Mouse (Mus musculus) kidney, adult 18-20 months (tissue): Measurements from ENCODE around the gene Cers6.
A peak's percentile ranks its signal among the peaks of the same experiment; 100 is the strongest.

Source experiments
- DNase-seq: peaks from one replicate; pipeline ENCODE4 v3.0.0; 2021

Gene Cers6

DNA sequence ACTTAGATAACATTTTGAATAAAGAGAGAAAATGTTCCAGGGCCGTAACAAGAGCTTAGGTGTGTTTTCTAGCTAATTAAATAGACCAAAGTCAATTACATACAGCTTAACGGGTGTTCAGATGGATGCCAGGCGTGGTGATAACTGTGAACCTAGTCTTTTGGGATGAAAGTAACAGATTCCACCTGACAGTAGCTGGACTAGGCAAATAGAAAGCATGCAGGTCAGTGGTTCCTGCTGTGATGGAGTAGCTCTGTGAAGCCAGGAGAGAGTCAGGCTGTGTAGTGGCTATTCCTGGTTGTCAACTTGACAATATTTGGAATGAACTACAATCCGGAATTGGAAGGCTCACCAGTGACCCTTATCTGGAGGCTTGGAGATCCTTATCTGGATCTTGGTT is 56.3 kb downstream of the Cers6 start:
- no peak for DNase-seq

DNA sequence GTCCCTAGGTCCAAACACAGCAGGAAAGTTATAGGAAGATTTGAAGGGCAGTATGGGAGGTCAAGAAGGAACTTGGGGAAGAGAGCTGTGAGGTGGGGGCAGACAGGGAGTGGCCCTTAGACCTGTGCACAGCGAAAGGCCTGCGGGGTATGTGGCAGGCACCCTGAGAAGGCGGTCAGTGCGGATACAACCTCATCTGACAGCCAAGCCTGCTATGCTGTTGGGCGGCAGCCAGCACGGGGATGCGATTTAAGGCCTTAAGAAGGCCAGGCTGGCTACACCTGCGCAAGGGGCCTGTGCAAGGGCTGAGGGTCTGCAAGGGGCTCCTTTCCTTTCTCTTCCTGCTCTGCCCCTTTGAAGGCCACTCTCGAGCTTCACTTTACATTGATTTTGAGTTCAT is 63.1 kb downstream of the Cers6 start:
- no peak for DNase-seq

DNA sequence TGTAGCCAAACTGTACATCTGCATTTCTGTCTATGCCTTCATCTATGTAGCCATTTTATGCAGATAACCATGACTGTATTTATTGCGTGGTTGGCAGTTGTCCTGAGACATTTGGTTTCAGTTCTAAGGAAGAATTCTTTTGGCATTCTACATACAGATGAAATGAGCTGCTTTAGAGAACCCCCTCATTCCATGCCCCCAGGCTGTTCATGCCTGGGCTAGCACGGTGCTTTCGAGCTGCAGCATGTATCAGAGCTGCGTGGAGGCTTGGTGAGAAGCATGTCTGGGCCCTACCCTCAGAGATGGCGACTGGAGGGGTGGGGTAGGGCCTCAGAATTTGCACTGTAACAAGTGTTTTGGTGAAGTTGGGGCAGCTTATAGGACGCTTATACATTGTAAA is 64.3 kb downstream of the Cers6 start:
- no peak for DNase-seq

DNA sequence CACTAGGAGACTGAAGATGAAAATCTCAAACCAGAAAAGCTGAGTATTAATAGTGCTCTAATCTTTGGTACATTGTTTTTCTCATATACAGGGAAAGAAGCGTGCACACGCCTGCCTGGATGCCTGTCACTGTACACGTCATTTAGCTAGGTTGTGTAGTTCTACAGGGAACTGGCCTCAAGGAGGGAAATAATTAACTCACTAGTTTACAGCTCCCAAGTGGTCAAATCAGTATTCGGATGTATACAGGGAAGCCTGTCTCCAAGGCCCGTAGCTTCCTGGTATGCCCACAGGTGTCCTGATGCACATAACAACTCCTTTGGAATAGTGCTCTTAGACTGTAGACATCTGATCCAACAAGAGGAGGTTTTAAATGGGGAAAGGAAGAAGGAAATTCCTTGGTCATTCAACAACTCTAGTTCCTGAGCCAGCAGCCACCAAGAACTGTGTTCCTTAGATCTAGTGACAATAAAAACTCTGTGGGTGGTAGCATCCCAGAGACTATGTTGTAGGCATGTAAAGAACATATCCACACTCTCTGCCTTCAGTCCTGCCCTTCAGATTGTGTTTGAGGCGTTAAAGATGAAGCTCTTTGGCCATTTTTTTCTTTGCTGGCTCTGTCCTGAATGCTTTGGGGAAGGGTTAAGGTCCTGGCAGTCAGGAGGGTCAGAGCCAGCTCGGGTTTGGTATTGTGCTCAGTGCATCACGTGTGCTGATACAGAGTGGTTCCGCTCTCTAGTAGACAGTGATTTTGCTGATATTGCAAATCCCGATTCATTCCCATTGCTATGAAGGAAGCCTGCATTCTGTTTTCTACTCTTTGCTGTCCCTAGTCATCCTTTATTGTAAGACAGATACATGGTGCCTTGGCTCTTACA is 65.9 kb downstream of the Cers6 start:
- no peak for DNase-seq

DNA sequence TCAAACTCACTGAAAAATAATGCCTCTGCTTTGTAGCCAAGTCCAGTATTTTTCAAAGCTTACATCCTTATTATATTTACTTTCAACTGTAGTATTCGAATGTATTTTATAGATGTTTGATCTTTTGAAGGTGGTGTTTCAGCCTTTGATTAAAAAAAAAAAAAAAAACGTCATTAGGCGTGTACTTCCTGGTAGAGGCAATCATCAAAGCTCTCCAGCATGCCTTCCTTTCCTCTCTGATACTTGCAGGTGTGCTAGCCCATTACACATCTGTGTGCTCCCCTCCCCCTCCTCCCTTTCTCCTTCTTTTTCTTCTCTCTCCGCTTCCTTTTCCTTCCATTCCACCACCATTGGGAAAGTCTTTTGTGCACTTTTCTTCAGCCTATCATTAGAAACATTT is 71.0 kb downstream of the Cers6 start:
- no peak for DNase-seq

DNA sequence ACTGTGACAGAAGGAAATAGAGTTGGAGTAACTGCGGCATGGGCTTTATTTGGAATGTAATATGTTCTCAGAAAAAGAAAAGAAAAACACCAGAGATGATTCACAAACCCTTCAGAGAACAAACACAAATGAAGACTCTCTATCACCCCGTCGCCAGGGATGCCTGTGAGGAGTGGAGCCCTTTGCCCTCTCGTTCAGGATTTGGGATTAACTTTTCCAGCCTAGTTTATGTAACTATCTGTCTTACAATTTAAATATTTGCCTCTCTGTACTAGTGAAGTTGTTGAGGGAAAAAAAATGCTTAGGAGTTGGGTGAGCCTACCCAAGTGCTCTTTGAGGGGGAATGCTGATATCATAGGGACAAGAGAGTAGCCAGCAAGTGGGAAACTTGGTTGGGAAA is 71.4 kb downstream of the Cers6 start:
- DNase-seq = no peak

DNA sequence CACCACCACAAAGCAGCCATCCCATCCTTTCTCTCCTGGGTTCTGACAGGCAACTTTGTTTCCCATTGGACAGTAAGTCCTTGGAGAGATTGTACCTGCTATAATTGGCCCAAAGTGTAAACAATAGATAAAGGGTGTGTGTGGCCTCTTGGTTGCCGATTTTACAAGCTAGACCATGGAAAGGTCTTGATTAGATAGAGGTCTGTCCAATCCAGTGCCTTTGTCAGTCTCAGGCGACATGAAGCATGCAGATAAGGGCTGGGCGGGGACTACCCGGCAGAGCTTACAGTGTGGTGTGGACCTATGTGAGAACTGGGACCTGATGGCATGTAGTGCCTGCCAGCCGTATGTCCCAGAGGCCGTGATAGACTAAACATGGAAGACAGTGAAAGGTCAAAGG is 73.4 kb downstream of the Cers6 start:
- DNase-seq = no peak

DNA sequence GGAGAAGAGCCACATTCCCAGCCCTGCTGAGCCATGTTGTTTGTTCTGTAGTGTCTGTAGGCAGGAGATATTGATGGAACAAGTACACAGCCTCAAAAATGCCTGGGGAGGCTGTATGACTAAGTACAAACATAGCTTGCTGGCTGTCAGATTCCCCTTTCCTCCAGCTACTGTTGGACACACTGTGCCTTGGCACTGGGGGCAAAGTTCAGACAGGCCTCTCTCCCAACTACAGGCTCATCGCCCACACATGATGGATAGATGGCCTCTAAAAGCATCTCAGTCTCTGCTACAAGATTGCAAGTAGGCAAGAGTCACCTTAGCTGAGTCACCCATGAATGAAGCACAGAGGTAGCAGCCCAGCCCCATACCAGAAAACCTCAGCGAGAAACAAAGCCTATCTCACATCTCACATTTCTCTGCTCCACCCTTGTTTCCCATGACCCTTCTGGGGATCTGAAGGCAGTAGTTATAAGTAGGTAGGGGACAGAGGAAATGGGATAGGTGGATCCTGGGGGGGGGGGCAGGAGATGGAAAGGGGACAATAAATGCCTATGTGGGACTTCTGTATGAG is 74.6 kb downstream of the Cers6 start:
- peak; percentile 47 for DNase-seq

DNA sequence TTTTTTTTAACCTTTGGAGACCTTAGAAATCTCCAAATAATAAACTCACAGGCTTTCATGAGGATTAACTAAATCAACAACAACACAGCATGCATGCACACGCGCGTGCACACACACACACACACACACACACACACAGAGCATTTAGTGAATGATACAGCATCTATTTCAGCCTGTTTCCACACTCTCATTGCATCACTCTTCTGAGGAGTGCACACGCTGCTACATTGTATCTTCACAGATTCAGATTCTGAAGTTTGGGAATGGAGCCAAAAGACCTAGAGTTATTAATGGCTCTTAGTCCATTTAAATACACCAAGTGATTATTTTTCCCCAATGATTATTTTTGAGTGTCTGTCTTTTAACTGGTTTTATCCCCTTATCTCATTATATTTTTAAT is 75.5 kb downstream of the Cers6 start:
- DNase-seq = no peak

DNA sequence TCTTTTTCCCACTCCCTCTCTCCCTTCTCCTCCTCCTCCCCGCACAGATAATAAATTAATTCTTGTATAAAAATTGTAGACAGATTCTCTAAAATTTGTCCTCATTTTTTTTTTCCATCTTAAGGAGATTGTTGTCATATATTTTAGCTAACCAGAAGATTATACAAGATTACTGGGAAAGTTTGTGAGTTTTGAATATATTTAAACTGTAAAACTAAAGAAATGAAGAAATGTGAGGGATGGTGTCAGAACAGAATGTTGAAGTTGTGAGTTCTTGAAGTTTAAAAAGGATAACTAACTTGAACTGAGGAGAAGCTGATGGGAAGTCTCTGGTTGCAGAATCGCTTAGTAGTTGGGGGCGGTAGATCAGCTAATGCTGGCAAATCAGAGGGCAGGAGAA is 76.6 kb downstream of the Cers6 start:
- DNase-seq = no peak

DNA sequence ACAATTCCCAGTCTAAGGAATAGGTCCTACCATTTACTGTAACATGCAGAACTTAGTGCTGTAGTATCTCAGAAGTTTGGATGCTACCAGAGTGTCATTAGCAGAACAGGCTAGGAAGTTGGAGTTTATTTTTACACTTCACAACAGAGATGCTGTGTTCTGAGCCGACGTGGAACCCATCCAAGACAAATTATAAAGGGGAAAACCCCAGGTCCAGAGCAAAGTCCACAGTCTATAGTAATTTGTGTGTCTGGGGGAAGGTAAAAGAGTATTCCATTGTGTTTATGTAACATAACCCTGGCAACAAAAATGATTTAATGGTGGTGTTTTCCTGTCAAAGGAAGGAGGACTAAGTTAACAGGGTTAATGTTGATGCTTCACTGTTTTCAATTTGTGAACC is 83.7 kb downstream of the Cers6 start:
- peak; percentile 48 for DNase-seq

DNA sequence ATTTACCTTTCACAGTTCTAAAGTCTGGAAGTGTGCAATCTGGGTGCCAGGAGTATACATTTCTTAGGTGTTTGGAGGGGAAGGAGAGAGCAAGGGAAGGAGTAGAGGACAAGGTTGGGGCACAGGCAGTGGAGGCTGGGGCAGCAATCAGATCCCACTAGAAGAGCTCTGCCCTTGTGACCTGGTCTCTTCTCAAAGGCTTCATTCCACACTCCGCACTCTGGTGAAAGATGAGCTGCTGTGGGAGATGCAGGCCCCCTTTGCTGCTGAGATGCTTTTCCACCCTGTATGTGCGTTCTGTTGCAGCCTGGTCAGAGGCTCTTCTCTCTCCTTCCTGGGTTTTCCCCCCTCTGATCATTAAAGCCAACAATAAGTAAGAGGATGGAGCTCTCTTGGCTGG is 84.7 kb downstream of the Cers6 start:
- DNase-seq = no peak

DNA sequence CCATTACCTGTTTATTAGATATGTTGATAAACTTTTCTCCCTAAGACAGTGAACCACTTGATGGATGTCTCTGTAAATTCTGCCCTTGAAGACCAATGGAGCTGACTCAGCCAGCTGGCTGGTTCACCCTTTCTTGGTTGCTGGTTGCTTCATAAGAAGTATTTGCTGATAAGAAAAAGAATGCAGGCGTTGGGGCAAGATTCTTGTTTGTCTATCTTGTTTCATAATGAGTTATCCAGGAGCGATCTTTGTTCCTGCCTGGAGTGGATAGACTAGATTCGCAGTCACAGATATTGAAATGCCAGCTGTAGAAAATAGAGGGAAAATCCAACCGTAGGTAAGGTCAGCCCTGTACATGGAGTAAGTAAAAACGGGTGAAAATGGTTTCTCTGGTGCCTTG is 85.6 kb downstream of the Cers6 start:
- no peak for DNase-seq

DNA sequence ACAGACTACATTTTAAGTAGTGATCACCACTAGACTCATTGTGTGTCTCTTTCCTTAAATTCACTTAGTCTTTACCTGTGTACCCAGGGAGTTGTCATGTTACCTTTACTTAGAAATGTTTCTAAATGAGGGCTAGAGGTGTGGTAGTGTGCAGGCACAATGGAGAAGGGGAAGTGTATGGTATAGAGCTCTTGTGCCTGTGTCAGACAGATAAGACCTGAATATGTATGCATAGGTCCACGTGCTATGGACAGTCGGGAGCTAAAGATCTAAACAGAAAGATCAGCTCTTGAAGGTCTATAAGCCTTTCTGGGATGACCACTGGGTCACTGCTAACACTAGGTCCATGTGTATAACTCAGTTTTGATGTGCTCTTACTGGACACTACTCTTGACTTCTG is 87.9 kb downstream of the Cers6 start:
- DNase-seq = no peak

DNA sequence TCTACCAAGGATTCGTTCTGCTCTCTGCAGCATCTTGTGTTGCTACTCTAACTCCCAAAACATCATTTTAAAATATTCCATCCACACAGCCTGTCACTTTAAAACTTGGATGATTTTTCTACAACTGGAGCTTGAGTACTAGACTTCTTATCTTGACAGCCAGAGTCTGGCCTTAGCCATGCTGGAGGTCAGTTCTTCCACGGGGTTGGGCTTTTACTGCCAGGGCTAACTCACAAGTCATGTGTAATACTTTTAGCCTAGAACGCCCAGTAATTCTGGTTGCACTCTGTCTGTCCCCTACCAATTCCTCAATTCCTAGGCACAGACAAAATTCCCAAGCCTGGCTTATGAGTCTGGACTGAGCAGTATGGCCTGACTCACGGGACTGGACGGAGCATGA is 88.5 kb downstream of the Cers6 start:
- DNase-seq = no peak

DNA sequence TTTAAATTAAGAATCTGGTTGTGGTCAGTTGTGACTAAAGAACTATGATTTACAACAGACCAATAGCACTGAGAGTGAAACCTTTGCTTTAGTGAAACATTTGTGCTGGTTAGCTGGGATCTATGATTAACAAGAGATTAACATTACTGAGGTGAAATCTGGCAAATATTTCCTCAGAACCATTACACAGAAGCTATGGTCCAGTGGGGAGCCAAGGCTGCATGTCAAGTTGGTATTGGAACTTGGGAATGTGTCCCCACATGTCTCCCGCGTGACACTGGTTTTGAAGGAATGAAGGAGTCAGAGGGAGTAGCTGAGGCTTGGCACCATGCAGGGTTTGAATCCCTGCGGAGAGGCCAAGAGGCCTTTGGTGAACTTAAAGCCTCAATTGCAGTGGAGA is 90.5 kb downstream of the Cers6 start:
- DNase-seq = no peak

DNA sequence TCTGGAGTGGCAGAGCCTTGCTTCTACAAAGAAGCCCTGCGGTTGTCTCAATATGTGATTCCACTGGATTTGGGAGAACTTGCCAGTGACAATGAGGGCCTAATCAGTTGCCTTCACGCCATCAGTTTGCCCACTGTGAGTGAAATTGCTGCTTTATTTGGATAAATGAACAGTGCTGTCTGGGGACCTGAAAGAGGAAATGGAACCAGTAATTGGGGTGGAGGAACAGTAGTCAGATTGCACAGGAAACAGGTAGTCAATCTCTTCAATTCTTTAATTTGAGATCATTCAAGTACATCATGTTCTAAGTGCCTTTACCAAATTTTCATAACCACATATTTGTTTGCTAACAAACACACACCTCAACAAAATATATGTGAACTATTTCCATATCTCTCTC is 92.4 kb downstream of the Cers6 start:
- DNase-seq = no peak

DNA sequence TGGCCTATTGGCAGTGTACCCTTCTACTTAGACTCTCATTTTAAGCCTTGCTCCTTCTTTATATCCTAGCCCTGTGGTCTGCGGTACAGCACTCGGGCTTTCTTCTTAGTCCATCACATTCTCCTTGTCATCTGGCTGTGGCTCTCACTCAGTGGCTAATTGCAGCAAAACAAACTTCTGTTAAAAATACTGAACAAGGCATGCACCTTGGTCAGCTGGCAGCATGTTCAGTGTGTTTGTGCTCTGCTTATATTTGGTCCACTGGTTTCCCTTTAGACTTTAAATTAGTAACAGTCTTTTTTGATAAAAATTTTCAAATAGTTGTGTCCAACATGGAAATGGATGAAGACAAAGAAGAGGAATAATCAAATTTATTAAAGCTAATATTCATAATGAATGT is 94.3 kb downstream of the Cers6 start:
- DNase-seq = no peak

DNA sequence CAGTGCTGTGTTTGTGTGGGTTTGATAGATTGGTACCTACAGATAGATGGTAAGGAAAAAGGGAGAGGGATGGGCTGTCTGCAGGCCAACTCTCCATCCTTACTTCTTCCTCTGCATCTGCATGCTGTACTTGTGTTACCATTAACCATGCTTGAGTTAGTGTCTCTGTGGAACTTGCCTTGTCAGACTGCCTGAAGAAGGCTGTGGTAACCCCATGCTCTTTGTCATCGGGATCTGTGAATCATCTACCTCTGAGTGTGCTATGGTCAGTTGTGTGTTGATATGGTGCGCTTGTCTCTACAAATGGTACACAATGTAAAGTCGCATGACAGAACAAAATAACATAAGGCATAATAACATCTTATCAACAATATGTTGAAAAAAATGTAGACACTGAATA is 94.9 kb downstream of the Cers6 start:
- DNase-seq = no peak

DNA sequence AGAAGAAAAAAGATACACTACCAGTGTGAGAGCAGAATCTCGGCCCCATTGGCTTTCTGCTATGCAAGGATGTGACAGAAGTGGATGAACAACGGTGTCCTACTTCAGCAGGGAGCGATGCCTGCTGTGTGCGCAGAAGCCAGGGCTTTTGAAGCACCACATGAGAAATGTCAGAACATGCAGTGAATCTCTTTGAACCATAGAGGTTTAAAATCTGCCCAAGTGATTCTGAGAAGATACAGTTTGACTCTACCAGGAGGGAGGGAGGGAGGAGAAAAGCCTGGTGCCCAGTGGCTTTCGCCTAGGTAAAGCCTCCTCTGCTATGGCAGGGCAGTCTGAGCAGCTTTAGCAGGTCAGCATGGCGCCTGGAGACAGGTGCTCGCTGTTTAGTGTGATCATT is 96.6 kb downstream of the Cers6 start:
- DNase-seq = no peak

DNA sequence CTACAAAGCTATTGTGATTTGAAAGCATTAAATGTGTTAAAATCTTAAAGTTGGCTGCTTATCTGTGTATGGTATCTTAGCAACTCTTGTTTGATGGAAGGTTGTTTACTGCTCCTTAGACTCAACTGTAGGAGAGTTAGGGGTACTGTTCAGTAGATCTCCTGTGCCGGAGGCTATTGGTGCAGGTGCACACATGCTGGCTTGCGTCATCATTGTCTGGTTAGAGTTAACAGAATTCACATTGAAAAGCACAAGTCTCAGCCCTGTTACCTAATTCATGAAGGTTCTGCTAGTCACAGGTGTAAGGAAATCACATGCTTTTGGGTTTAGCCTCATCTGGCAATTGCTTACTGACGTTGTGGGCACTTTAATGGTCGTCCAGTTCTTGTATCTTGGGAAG is 98.3 kb downstream of the Cers6 start:
- DNase-seq = no peak

DNA sequence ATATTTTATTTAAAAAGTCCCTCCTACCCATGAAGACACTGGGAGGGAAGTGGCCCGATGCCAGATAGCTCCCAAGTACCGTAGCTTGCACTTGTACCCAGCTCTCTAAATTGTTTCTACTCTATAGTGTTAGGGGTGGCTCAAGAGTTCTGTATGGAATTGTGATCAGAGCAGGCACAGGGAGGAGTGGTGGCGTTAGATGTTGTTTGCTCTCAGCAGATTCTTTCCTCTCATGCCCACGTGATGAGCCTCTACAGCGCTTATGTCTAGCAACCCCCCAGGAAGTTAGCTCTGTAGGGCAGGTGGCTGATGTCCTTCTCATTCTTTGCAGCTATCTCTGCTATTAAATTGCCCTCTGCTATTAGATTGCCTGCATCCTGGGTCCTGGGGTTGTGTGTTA is 98.8 kb downstream of the Cers6 start:
- DNase-seq = no peak

DNA sequence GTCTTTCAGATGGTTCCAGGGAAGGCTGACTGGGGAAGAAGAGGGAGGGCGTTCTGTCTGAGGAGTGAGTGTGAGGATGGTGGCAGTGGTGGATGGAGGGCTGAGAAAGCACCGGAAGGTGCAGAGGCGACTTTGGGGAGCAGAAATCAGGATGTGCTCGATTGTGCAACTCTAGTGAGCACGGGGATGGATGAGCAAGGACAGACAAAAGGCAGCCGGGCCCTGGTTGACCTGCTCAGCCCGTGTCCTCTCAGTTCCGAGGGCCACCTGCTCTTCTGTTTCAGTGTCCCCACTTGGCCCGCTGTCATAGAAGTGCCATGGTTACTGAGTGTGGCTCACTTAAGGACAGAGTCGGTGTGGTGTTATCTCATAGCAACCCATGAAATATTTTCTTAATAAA is 99.4 kb downstream of the Cers6 start:
- DNase-seq = no peak

DNA sequence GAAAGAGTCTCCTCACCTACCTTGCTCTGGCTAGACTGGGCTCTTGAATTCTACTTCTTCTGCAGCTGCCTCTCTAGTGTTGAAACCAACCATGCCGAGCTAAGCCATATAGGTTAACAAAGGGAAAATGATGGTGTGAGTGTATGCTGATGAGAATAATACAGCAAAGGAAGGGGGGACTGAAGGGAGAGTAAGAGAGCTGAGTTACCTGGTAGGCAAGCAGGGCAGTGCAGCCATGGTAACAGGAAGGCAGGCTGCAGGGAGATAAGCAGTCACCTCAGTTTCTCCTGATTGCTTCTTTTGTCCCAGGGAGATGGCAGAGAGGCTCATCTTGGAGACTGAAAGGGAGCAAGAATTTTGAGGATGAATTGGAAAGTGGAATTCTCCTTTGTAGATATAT is 105.1 kb downstream of the Cers6 start:
- no peak for DNase-seq

DNA sequence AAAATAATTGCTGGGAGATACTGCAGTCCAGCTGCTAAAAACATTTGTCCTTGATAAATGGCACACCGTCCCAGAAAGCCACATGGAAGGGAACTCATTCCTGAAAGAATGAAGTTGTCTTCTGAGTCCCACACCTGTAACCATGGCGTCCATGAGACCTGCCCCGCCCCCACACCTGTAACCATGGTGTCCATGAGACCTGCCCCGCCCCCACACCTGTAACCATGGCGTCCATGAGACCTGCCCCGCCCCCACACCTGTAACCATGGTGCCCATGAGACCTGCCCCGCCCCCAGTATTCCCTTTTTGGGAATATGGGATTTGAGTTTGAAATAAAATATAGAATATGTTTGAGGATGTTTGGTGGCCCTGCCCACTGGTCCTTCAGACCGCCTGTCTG is 106.8 kb downstream of the Cers6 start:
- no peak for DNase-seq
